Mouse (Mus musculus) midbrain, embryonic 16.5 days (tissue): ENCODE measurements at regions not wholly inside any gene's neighbourhood (a gene's known extent, or its start where the extent isn't known, plus 50 kb on each side); places are given as distances from the start of the nearest gene placed in this dataset.

Experiments
- ATAC-seq: fragments of 200-750 bp; cut with Nextera tagmentation; 2 replicates; pipeline ENCODE4 v1.8.0; 2017; ENCODE audit warnings: moderate TSS enrichment
- H3K27ac ChIP-seq: fragments of 300-500 bp; sonication (generic); 2 replicates; pipeline ENCODE4 v1.5.1; 2014; ENCODE audit warnings: mild to moderate bottlenecking, low read length, mixed read lengths
- H3K27me3 ChIP-seq: fragments of 300-500 bp; sonication (generic); 2 replicates; pipeline ENCODE4 v1.6.1; 2014; ENCODE audit warnings: low read depth, low read length, mixed read lengths; ENCODE audit not compliant: control insufficient read depth, insufficient read depth
- H3K36me3 ChIP-seq: fragments of 300-500 bp; sonication (generic); 2 replicates; pipeline ENCODE4 v1.6.1; 2014; ENCODE audit warnings: mild to moderate bottlenecking, low read length, moderate library complexity, mixed read lengths; ENCODE audit not compliant: control insufficient read depth, insufficient read depth
- H3K4me1 ChIP-seq: fragments of 300-500 bp; sonication (generic); 2 replicates; pipeline ENCODE4 v1.6.1; 2014; ENCODE audit warnings: mild to moderate bottlenecking, low read length, mixed read lengths; ENCODE audit not compliant: control insufficient read depth, insufficient read depth
- H3K4me2 ChIP-seq: fragments of 300-500 bp; sonication (generic); 2 replicates; pipeline ENCODE4 v1.6.1; 2014; ENCODE audit warnings: mild to moderate bottlenecking, low read length, mixed read lengths
- H3K4me3 ChIP-seq: fragments of 300-500 bp; sonication (generic); 2 replicates; pipeline ENCODE4 v1.5.1; 2014; ENCODE audit warnings: low read depth, mild to moderate bottlenecking, low read length, moderate library complexity, mixed read lengths
- H3K9ac ChIP-seq: fragments of 300-500 bp; sonication (generic); 2 replicates; pipeline ENCODE4 v1.6.1; 2014; ENCODE audit warnings: low read depth, low read length, mixed read lengths
- H3K9me3 ChIP-seq: fragments of 300-500 bp; sonication (generic); replicated peaks from 2 replicates; pipeline ENCODE4 v1.6.1; 2014; ENCODE audit warnings: mild to moderate bottlenecking, low read length, mixed read lengths; ENCODE audit not compliant: control insufficient read depth, poor library complexity, severe bottlenecking
- WGBS: fragments of 180-500 bp; shearing (Covaris S2); extraction: QIAGEN DNeasy Blood & Tissue Kit; methylation state at CpG from one replicate; pipeline ENCODE4 v1.1.7; 2014; 5-methylcytosine and 5-hydroxymethylcytosine counted together

DNA sequence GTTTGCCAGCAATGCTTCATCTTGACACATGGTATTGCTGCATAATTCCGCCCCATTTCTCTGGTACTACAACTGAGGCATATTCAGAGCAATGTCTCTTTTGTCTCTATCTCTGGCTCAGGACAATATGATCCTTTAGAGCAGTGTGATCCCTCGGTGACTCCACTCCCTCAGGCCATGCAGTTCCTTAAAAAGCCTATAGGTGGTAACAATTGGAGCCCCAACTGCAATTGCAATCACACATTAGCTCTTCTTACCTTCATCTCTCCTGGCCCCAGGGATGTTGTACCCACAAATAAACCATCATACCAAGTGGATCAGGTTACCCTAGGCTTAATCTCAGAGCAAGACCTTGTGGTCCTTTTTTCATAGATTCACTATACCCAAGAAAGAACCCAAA is 618.6 kb downstream of the Insc start:
- no peak for ATAC-seq
- Histone ChIP-seq H3K4me1 (0 out of 2 replicates have a peak, but pooled peaks cover 2% of the 10 kb centered on the region), H3K9ac (no peak overlapping the region), H3K27me3 (no peaks in the 10 kb centered on the region; the same call in 1 of the 2 replicates), H3K4me2 (no peak overlapping the region), H3K36me3 (no peaks in the 10 kb centered on the region), H3K27ac (no peak overlapping the region), H3K4me3 (no peak overlapping the region), H3K9me3 (no peaks in the 10 kb centered on the region)
- 85% methylated on average over 2 of the region's 2 CpGs for WGBS

DNA sequence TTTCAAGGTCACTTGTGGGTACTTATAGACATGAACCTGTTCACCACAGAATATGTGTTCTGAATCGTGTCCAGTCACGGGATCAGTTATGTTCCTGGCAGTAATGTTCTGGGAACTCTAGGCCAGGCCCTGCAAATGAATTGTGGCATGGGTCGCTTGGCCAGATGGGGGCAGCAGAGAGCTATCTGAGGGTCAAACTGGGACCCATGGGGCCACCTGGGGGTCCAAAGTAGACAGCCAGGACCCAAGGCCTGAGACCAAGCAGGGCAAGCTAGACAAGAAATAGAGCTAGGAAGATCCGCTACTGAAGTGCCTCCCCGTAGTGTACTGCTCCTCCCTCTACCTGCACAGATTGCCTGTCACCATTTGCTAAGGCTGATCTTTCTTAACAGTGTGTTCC is 623.4 kb downstream of the Insc start:
- no peak overlapping the region for H3K9ac ChIP-seq
- H3K4me2 ChIP-seq = no peak overlapping the region
- ATAC-seq = no peak
- no peaks in the 10 kb centered on the region; the same call in 1 of the 2 replicates for H3K27me3 ChIP-seq
- H3K36me3 ChIP-seq = no peaks in the 10 kb centered on the region
- WGBS = 38% methylated on average over 5 of the region's 5 CpGs
- no peak overlapping the region for H3K4me3 ChIP-seq
- H3K4me1 ChIP-seq = 0 out of 2 replicates have a peak, but pooled peaks cover 5% of the 10 kb centered on the region
- no peaks in the 10 kb centered on the region for H3K9me3 ChIP-seq
- H3K27ac ChIP-seq = no peak overlapping the region

DNA sequence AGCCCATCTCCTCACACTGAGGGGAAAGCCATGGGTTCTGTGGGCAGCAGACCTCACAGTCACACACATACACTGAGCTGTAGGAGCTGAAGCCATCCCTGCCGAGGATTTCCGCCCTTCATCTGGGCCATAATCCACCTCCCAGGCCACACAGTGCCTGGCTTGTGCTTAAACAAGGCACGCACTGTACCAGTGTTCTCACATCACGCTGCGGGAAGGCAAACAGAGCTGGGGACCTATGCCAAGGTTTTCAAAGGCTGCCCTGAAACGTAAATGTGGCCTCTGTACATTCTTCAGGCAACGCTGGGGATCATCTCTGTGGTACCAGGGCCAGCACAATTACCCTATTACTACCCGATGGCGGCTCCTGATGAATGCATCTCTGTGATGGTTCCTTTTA is 627.6 kb downstream of the Insc start:
- Histone ChIP-seq H3K4me2 (no peak overlapping the region), H3K9ac (no peak overlapping the region), H3K27me3 (no peaks in the 10 kb centered on the region), H3K9me3 (no peaks in the 10 kb centered on the region), H3K4me3 (no peak overlapping the region), H3K27ac (0 out of 2 replicates have a peak overlapping the region, but pooled peaks have one; percentile 4), H3K4me1 (0 out of 2 replicates have a peak, but pooled peaks cover 3% of the 10 kb centered on the region), H3K36me3 (no peaks in the 10 kb centered on the region)
- 55% methylated on average over 9 of the region's 9 CpGs for WGBS
- peak; percentile 70 for ATAC-seq

DNA sequence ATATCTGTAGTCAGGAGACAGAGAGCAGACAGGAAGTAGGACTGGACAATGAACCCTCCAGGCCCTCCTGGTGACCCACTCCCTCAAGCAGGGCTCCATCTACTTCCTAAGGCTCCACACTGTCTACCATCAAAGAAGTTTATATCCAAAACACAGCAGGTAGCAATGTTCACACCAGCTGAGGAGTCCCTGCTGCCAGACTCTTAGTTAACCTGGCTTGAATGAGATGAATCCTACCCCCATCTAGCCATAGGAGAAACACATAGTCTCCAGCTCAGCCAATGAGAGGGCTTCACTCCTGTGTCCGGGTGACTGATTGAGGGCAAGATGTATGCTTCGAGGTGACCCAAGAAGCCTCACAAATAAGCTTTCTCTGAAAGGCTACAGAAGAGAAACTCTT is 629.4 kb downstream of the Insc start:
- H3K4me2 ChIP-seq = no peak overlapping the region
- 74% methylated on average over 2 of the region's 2 CpGs for WGBS
- H3K9ac ChIP-seq = no peak overlapping the region
- no peaks in the 10 kb centered on the region for H3K27me3 ChIP-seq
- H3K4me3 ChIP-seq = no peak overlapping the region
- no peaks in the 10 kb centered on the region for H3K36me3 ChIP-seq
- H3K4me1 ChIP-seq = 0 out of 2 replicates have a peak, but pooled peaks cover 3% of the 10 kb centered on the region
- no peak overlapping the region for H3K27ac ChIP-seq
- ATAC-seq = no peak
- no peaks in the 10 kb centered on the region for H3K9me3 ChIP-seq

DNA sequence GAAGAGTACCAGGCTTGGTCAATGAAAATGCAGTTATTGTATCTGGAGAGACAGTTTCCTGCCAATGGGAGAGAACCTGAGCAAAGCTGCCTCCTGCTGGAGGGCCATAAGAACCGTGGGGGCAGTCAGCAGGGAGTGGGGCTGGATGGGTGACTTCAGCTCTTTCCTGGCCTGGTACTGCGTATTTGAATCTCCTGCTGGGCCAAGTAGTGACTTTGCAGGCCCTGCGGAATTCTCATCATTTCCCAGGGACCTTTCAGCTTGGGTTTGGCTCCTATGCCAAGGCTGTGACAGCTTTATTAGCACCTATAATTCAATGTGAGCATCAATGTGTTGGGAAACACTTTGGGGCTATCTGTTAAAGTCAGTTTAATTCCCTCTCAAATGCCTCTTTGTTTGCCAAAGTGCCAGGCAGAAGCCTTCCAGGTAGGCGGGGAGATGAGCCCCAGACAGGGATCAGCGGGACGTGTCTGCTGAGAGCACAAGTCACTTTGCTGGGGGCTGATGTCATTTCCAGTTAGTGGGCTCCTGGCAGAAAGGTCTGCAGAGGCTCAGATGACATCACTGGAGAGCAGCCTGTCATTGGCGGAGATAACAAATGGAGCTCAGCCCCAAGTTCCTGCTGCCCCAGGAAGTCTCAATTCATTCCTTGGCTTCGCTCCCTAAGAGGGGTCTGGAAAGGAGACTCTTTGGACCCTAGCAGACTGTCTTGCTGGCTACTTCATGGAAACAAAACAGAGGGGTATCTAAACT is 630.5 kb downstream of the Insc start:
- no peaks in the 10 kb centered on the region for H3K9me3 ChIP-seq
- no peak overlapping the region for H3K4me3 ChIP-seq
- H3K36me3 ChIP-seq = no peaks in the 10 kb centered on the region
- no peak overlapping the region for H3K27ac ChIP-seq
- H3K27me3 ChIP-seq = no peaks in the 10 kb centered on the region
- no peak overlapping the region for H3K9ac ChIP-seq
- ATAC-seq = no peak
- H3K4me1 ChIP-seq = 0 out of 2 replicates have a peak, but pooled peaks cover 3% of the 10 kb centered on the region
- 73% methylated on average over 8 of the region's 8 CpGs for WGBS
- no peak overlapping the region for H3K4me2 ChIP-seq

DNA sequence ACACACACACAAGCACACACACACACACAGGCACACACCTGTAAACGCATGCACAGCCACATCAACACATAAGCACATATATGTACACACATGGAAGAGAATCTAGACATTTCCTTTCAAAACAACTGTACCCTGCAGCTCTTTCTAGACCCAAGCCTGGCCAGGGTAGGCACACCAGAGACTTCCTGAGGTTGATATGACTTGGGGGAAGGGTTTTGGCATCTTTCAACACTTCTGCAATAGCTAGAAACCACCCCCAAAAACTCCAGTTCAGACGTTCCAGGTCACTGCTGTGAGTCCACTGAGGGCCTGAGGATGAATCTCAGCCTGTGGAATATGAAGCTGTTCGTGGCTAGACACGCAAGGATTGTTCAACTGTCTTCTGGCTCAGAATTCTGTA is 632.6 kb downstream of the Insc start:
- Histone ChIP-seq H3K4me3 (no peak overlapping the region), H3K9ac (no peak overlapping the region), H3K36me3 (no peaks in the 10 kb centered on the region), H3K4me2 (no peak overlapping the region), H3K27me3 (no peaks in the 10 kb centered on the region), H3K4me1 (0 out of 2 replicates have a peak, but pooled peaks cover 2% of the 10 kb centered on the region), H3K9me3 (no peaks in the 10 kb centered on the region), H3K27ac (no peak overlapping the region)
- ATAC-seq = no peak
- WGBS = 88% methylated on average over 4 of the region's 4 CpGs

DNA sequence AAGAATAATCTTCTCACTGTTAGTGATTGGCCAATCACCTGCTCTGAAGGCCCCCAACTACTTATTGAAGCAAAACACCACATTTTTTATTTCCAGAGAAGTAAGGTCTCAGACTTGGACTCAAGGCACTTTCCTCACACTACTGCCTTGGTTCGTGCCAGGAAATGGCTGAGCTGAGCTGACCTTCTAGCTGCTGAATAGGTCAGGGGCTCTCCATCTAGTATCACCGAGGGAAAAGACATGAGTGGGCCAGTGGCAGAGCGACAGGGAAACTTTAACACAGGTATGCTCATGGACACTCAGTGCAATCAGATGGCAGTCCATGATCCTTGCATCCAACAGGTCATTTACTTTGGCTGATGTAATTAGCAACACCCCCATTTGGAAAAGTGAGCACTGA is 635.3 kb downstream of the Insc start:
- Histone ChIP-seq H3K4me2 (no peak overlapping the region), H3K9me3 (no peaks in the 10 kb centered on the region), H3K27ac (no peak overlapping the region), H3K4me3 (no peak overlapping the region), H3K4me1 (no peaks in the 10 kb centered on the region), H3K36me3 (no peaks in the 10 kb centered on the region), H3K27me3 (no peaks in the 10 kb centered on the region), H3K9ac (no peak overlapping the region)
- no peak for ATAC-seq
- 89% methylated on average over 3 of the region's 3 CpGs for WGBS

DNA sequence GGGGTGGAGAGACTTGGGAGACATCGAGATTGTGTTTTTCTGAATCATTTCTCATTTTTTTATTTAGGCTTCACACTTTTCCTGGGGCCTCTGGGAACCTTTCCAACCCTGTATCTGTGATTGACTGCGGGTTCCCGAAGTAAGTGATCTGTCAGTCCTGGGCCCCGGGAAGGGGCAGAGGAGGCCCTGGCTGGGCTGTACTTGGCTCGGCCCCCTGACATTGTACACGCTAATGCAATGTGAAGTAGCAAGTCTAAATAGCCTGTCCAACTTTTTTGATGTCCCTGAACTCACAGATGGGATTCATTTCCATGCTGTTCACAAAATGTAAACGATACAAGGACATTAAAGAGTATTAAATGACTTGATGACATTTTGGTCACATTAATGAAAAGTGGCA is 636.1 kb downstream of the Insc start:
- Histone ChIP-seq H3K4me3 (no peak overlapping the region), H3K27me3 (no peaks in the 10 kb centered on the region), H3K36me3 (no peaks in the 10 kb centered on the region), H3K9ac (no peak overlapping the region), H3K4me2 (no peak overlapping the region), H3K4me1 (no peaks in the 10 kb centered on the region), H3K9me3 (no peaks in the 10 kb centered on the region), H3K27ac (no peak overlapping the region)
- ATAC-seq = no peak
- 58% methylated on average over 7 of the region's 7 CpGs for WGBS

DNA sequence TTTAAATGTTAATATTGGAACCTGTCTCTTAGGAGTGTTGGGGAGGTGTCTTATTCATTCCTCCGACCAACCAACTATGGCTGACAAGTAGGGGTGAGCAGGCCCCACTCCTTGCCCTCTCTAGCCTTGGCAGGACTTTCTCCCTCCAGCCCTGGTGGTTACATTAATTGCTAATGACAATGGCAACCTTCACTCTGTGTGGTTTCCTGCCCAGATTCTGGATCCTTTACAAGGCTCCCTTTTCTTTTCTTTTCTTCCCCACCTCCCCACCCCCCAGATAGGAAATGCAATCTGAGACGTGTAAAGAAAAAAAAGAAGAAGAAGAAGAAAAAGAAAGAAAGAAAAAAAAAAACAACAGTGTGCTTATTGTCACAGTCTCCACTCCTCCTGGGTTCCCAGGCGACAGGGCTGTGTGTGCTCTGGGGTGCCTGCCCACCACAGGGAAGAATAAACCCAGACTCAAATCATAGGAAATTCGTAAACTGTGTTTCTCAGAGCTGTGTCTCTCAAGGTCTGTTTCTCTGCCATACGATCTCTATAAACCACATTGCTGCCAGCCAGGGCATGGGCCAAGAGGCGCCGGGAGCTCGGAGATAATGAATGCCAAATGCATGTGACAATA is 637.6 kb downstream of the Insc start:
- H3K27me3 ChIP-seq = no peaks in the 10 kb centered on the region
- ATAC-seq = 0 out of 2 replicates have a peak, but pooled peaks have one; percentile 48
- H3K27ac ChIP-seq = no peak overlapping the region
- no peak overlapping the region for H3K9ac ChIP-seq
- no peaks in the 10 kb centered on the region for H3K36me3 ChIP-seq
- WGBS = 39% methylated on average over 8 of the region's 8 CpGs
- no peaks in the 10 kb centered on the region for H3K4me1 ChIP-seq
- H3K9me3 ChIP-seq = no peaks in the 10 kb centered on the region
- H3K4me3 ChIP-seq = no peak overlapping the region
- H3K4me2 ChIP-seq = no peak overlapping the region
